Mouse (Mus musculus): Measurements from ENCODE around the gene Nphp3. TPM values are rescaled to one million over a fixed set of nuclear protein-coding genes. Genes with fewer than 3 reads are reported as not detected.
A peak's percentile ranks its signal among the peaks of the same experiment; 100 is the strongest.

Gene Nphp3
- polyA plus RNA-seq, 1 experiment from 2014 or later, result 1.2 TPM

- peak; percentile 90 for DNase-seq (ENCODE audit: low spot score)
Measured at GRCm38 (mm10) chr9:104063244-104063961, 61.1 kb downstream of the Nphp3 start, which contains the start of gene Acad11. Acad11 (plus strand) TSS chr9:104063377.

DNA sequence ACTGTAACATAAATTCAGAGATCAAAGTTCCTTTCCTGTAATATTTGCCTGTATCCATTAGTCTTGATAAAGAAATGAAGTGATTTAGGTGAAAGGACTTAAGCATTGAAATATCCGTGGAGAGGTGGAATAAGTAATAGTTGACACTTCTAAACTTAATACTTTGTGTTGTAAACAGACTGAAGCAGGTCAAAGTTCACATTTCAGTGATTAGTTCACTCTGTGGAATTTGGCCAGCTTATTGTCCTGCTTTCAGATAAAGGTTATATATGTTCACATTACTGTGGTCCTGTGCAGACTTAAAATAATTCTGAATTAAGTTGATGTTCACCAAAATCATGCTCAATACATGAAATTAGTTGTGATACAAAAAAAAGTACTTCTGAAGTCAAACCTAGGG lies 62.2 kb downstream of the Nphp3 start:
- no peak for DNase-seq (ENCODE audit: low spot score)

DNA sequence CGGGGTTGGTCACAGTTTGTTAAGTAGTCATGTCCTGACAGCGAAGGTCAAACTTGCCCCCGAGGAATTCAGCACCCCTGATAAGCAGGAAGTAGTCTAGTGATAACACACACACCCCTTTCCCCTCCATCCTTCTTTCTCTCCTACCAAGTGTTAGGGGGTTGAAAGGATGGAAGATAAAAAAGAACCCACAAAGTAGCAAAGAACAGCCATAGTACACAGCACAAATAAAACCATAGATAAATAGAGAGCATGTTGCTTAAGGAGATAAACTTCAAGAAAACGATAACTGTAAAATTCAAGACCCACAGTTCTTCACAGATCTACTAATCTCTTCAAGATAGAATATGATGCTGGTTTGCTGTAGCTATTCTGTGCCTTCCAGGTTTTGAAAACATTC lies 67.9 kb downstream of the Nphp3 start:
- no peak for DNase-seq (ENCODE audit: low spot score)

DNA sequence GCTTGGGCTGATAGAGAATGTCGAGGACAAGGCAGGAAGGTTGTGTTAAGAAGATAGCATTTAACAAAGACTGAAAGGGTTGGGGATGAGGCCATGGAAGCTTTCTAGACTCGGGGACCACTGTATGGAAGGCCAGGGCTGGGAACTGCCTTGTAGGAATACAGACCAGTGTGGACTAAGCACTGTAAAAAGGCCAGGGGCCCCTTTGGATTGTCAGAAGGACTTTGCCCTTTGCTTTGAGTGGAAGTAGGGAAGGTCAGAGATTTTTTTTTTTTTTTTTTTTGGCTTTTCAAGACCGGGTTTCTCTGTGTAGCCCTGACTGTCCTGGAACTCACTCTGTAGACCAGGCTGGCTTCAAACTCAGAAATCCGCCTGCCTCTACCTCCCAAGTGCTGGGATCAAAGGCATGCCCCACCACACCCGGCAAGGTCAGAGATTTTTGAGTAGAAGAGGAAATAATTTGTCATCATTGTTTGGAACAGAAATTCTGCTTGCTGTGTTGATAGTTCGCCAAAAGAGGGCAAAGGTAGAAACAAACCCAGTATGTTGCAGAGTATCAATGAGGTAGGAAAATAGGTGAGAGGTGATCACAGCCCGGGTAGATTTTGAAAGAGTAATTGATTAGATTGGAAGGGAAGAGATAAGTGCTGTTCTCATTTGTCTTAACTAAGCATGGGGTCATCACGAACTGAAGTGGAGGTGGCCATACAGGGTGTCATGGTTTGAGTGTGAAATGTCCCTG lies 68.7 kb downstream of the Nphp3 start:
- DNase-seq (ENCODE audit: low spot score), result no peak

DNA sequence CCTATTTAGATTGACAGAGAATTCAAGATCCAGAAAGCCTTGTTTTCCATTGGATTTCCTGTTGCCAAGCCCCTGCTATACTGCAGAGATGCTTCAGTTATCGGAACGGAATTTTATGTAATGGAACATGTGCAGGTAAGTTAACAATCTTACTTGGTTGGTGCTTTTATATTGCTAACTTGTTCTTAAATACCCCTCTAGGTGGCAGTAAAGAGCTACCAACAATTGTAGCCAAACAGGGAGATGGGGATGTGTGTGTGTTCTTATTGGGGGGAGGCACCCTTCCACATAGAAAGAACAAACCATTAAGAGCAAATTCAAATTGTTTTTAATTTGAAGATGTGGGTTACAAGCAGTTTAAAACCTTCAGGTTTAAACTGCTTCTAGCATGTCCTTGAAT lies 73.5 kb downstream of the Nphp3 start:
- peak; percentile 41 for DNase-seq (ENCODE audit: low spot score)

DNA sequence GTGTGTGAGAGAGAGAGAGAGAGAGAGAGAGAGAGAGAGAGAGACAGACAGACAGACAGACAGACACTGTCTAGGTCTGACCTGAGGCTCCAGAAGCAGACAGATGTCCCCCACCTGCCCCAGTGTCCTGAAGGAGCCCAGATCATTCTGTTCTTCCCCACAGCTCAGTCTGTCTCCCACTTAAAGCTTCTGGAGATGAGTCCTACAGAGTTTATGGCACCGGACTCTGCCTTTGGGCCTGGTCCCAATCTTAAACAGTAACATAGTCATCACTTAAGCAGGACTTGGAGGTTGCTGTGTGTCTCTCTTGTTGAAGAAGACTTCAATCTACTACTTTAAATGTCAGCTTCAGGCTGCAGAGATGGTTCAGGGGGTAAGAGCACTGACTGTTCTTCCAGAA lies 76.4 kb downstream of the Nphp3 start:
- DNase-seq (ENCODE audit: low spot score), result no peak

- peak; percentile 61 for DNase-seq (ENCODE audit: low spot score)
Measured at GRCm38 (mm10) chr9:104079379-104079778, 77.0 kb downstream of the Nphp3 start.

GRCm38 (mm10) chr9:104080038-104080437 lies 77.7 kb downstream of the Nphp3 start:
- DNase-seq (ENCODE audit: low spot score), result no peak

GRCm38 (mm10) chr9:104085730-104086429 lies 83.5 kb downstream of the Nphp3 start:
- DNase-seq (ENCODE audit: low spot score), result no peak

DNA sequence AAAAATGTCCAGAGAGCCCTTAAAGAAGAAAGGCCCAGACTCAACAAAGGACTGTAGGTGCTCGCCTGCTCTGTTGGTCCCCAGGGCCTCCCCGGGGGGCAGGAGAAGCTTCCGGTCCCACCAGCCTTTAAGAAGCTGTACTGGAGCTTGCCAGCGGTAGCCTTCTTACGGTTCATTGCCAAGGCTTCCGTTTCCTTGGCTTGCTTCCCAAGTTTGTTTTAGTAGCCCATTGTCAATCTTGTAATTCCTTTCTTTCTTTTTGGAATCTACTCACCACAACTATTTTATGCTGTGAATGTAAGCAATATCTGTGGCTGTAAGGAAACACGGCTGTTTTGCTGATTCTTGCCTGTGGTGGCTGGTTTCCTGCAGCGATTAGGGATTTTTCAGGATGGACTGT lies 86.2 kb downstream of the Nphp3 start:
- no peak for DNase-seq (ENCODE audit: low spot score)

DNA sequence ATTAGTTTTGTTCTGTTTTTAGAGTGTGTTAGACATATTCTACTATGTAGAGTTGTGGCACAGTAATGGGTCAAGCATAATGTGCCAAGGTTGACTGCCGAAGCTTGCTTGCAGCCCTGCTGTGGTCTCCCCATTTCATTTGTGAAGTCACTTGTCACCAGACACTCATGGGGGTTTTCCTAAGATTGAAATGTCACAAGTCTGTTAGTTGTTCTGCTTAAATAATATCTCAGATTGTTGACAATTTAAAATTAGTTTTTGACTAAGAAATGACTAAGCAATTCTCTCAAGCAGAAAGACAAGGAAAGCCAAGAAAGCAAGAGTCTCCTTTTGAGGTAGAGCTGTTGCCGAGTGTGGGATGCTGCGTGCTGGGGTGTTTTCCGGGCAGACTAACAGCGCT lies 90.6 kb downstream of the Nphp3 start:
- DNase-seq (ENCODE audit: low spot score), result no peak

Other genes with a start within 250 kb of the Nphp3 start
- gene Tmem108, start 240.7 kb upstream of the Nphp3 start, polyA plus RNA-seq (2015; fragmentation: Nextera tagmentation; extraction: Ambion mirVana), result 11.3 and 11.9 TPM in 2 replicates
- gene Gm28305, start 38.1 kb downstream of the Nphp3 start, polyA plus RNA-seq (2015; fragmentation: Nextera tagmentation; extraction: Ambion mirVana), result not detected in 2 replicates
- 34.8 and 37.0 TPM in 2 replicates for gene Uba5, start 60.6 kb downstream of the Nphp3 start, polyA plus RNA-seq (2015; fragmentation: Nextera tagmentation; extraction: Ambion mirVana)
- 13.8 and 14.7 TPM in 2 replicates for gene Acad11, start 60.8 kb downstream of the Nphp3 start, polyA plus RNA-seq (2015; fragmentation: Nextera tagmentation; extraction: Ambion mirVana)
- gene Ackr4, start 124.4 kb downstream of the Nphp3 start, polyA plus RNA-seq (2015; fragmentation: Nextera tagmentation; extraction: Ambion mirVana), result 26.5 and 29.8 TPM in 2 replicates